Mouse (Mus musculus) gonadal fat pad, adult 2 months (tissue): ENCODE data around the gene Sipa1l1. TPM values are rescaled to one million over a fixed set of nuclear protein-coding genes. Genes with fewer than 3 reads are reported as not detected.

Experiments used
- DNase-seq: peaks from one replicate; pipeline ENCODE4 v3.0.0-alpha.2; 2012; ENCODE audit warnings: low read depth
- polyA plus RNA-seq: library from polyadenylated mRNA; depleted of rRNA; stranded (reverse); fragments of >200 nt; gene quantifications from 2 replicates; pipeline ENCODE4 v1.2.3, GENCODE M21; 2012

Gene Sipa1l1
- polyA plus RNA-seq, 1 experiment, result 26.8 TPM

GRCm38 (mm10) chr12:82294906-82295887 lies 126.1 kb downstream of the Sipa1l1 start:
- no peak for DNase-seq

DNA sequence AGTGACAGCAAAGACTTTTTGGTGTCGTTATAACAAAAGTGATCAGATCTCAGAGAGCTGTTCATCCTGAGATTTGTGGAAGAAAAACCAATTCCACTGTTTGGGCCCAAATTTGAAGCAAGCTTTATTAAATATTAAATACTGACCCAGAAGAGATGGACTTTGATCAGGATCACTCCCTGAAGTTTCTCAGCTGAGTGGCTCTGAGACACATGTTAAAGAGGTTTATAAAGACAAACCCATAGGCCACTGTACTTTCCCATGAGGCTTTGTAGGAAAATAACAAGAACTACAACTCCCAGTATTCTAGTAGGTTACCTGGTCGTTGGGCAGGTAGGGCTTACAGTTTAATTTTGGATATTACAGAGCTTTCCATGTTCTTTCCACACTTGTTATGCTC lies 127.2 kb downstream of the Sipa1l1 start:
- no peak for DNase-seq

- no peak for DNase-seq
Measured at GRCm38 (mm10) chr12:82297196-82297595, 128.1 kb downstream of the Sipa1l1 start.

- DNase-seq, result no peak
Measured at GRCm38 (mm10) chr12:82298662-82299460, 129.7 kb downstream of the Sipa1l1 start.

DNA sequence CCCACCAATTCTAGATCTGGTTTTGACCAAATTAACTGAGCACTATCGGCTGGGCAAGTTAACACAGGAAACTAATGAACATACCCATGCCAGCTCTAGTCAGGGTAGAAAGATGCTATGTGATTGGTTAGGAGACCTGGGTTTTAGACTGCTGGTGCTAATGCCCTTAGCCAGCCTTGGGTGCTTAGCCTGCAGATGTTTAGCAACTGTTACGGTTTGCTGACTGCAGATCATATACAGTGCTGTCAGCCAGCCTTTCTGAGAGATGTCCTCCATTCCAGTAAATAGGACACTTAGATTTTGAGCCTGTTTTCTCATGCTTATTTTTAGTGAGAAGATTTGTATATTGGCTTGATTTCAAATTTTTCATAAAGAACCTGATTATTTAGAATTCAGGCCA lies 135.0 kb downstream of the Sipa1l1 start:
- DNase-seq, result no peak

DNA sequence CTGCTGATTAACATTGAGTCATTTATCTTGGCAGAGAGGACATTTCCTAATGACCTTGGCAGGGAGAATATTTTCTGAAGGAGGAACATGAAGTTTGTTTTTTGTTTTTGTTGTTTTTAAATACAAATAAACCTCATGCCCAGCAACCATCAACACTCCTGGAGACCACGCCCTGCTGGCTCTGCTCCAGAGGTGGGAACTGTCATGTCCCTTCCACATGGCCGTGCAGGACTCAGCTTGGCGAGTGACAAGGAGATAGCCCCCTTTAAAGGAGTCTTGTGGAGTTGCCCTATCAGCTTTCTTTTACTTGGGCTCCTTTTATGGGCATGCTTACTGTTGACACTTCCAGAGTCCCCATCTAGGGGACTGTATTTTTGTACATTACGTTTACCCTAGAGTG lies 136.9 kb downstream of the Sipa1l1 start:
- DNase-seq, result no peak

DNA sequence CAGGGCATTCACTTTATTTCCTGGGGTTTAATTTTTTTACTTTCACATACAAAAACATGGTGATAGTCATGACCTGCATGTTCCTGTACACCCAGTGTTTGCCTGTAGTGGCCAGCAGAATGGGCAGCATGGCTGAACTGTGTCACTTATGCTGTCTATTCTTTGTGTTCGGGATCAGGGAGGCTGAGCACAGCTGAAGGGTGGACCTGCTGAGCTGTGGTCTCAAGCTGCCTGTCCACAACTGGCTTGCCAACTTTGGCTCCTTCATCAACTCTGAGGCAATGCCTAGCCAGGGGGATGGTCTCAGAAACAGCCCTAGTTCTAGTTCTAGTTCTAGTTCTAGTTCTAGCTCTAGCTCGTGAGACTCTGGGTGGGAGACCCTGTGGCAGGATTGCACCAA lies 142.5 kb downstream of the Sipa1l1 start:
- DNase-seq, result no peak

GRCm38 (mm10) chr12:82312091-82312820 lies 143.1 kb downstream of the Sipa1l1 start:
- DNase-seq, result no peak

DNA sequence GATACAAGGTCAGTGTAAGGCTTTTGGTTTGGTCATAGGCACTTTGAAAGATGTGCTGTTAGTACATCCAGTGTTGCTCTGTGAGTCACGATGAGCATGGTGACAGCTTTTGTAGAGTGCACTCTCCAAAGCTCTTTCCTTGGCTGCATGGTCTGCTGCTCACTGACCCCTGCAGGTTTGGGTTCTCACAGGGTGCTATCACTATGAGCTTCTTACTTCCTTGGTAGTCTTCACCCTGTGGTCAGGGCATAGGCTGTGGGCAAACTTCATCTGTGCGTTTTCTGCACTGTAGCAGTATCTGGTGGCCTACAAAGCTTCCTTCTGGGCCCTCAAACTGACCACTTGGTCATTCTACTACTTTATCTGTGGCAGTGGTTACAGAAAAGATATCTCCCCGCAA lies 144.0 kb downstream of the Sipa1l1 start:
- no peak for DNase-seq

DNA sequence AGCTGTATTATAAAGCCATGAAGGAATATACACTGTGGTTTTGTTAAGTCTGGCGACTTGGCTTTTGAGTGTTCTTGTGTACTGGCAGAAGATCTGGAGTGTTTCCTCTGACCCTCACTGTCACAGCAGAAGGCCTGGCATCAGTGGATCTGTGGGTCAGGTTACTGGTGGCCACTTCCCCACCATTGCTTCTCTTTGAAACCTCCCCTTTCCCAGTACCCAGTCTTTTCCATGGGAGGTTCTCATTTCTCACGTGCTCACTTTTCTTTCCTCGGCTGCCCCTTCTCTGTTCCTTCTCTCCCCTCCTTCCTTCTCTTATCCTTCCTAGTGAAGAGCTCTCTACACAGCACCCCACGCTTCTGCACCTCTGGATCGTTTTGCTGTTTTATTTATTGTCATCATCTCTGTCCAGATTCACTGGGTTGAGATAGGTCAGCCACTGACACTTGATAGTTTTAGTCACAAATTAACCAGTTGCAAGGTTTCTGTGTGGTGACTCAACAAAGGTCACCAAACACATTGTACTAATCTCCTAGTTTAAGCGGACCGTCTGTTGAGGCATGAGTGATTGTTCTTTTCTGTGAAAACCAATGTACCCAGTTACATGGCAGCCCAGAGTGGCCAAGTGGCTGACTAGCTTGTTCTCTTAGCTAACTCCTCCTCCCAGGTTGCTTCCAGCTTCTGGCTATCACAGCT lies 150.5 kb downstream of the Sipa1l1 start:
- DNase-seq, result no peak

DNA sequence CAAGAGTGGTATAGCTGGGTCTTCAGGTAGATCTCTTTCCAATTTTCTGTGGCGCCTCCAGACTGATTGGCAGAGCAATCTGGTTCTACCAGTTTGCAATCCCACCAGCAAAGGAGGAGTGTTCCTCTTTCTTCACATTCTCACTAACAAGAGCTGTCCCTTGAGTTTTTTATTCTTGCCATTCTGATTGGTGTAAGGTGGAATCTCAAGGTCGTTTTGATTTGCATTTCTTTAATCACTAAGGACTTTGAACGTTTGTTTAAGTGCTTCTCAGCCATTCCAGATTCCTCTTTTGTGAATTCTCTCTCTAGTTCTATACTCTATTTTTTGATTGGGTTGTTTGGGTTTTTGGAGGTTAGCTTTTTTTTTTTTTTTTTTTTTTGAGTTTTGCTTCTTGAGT lies 151.1 kb downstream of the Sipa1l1 start:
- no peak for DNase-seq

- DNase-seq, result no peak
Measured at GRCm38 (mm10) chr12:82321397-82321796, 152.3 kb downstream of the Sipa1l1 start.

DNA sequence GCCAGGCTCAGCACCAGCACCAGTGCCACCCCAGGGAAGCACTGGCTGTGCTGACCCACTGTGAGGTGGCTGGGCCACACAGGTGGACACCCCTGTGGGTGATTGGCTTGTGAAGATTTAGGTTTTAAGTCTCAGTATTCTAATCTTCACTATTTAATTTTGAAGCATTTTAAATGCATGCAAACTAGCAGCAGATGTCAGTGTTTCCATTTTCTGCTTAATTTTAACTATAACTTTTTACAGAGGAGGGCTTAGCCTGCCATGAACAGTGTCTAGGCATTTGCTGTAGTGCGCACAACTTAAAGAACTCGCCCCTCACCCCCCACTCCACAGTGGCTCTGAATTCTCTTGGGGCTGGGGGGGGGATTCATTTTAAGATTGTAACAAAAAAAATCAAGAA lies 152.7 kb downstream of the Sipa1l1 start:
- no peak for DNase-seq

DNA sequence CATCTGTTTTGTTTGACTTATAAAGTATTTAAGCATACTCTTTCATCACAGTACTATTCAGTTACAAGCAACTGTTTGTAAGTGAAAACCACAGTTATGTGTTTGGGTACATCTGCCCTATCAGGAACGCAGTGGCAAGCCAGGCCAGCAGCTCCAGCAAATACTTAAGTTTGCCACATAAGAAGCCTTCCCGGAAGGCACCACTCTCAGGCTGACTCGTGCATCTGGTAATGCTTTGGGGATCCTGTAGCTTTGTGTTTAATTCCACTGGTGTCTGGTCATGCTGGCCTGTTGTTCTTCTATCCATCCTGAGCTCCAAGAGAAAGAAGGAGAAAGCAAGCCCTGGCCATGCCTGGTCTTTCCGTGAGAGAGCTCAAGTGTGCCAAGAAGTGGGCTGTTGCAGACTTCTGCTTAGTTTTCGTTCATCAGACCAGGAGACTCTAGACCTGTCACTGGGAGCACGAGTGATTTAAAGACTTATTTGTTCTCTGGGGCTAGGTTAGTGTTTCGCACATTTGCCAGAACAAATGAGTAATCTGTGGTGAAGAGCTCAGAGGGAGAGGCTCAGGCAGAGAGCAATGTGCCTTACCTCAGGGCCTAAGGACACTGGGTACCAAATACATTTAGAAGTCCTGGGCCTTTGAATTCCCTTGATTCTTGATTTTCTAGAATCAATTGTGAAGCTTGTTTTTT lies 153.8 kb downstream of the Sipa1l1 start:
- no peak for DNase-seq

- no peak for DNase-seq
Measured at GRCm38 (mm10) chr12:82324621-82325020, 155.5 kb downstream of the Sipa1l1 start.

- no peak for DNase-seq
Measured at GRCm38 (mm10) chr12:82325502-82325901, 156.4 kb downstream of the Sipa1l1 start.

DNA sequence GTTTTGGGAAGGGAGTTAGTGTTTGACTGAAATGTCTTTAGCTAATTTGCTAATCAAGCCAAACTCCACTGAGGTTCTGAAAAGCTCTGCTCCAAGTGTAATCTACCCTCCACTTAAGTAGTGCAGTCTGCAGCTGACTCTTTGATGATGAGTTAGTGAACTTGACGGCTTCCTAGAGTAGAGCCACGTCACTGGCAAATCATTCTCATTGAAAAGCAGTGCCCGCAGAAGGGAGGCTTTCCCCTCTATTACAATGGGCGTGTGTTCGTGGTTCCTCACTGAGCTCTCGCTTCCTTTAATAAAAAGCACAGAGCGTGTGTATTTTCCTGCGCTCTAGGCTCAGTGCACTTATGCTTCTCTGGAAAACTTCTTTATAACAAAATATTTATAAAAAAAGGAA lies 157.3 kb downstream of the Sipa1l1 start:
- no peak for DNase-seq

DNA sequence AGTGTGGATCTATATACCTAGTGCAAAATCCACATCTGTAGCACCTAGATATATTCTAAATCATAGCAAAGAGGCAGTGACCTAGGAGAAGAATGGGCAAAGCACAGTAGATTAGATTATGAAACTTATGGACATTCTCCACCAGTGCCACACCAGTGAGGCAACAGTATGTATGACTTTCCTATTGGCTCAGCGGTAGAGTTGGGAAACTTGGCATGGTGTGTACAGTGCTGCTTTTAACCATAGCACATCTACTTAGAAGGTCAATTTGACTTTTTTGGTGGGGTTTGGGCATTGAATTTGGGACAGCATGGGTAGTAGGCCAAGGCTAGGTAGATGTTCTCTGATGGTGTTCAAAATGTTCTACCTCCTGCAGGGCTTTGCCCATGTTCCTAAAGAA lies 159.0 kb downstream of the Sipa1l1 start:
- DNase-seq, result no peak

DNA sequence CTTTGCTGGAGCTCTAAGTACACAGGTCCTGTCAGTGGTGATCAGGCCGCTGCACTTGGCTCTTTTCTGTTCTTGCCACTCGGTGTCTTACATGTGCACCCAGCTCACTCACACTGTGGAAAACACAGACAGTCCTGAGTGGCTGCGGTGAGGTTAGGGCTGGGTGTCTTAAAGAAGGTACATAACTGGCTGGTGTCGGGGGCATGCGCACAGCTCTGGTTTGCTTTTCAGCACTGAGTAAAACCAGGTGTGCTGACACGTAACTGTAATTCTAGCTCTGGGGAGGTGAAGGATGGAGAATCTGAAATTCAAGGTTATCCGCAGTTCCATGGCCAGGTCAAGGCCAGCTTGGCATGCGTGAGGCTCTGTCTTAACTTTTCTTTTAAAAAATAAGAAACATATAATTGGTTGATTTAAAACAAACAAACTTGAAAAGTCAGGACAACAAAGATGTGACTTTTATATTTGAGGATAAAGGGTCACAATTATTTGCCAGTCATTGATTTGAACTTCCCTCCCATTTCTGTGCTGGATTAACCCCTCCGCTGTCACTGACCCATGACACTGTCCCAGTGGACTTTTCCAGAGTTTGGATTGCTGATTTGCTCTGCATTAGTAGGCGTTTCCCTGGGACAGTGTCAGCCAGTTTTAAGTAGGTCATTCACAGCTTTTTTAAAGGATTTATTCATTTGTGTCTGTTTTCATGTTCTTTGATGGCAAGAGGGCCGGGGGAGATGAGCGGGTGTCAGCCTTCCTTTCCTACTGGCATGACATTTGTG lies 163.9 kb downstream of the Sipa1l1 start:
- no peak for DNase-seq

GRCm38 (mm10) chr12:82333999-82334398 lies 164.9 kb downstream of the Sipa1l1 start:
- DNase-seq, result no peak
